Mouse (Mus musculus): Measurements from ENCODE around the gene Sec24a.

GRCm38 (mm10) chr11:51646245-51646644, 117.2 kb downstream of the Sec24a start:
- TF ChIP-seq CTCF (IDR thresholded peaks at IDR 0.05) = no peak
- TF ChIP-seq EP300 (IDR thresholded peaks at IDR 0.05) = no peak

Data from lung, postnatal 0 days (tissue).